Mouse (Mus musculus): Measurements from ENCODE around the gene Capns1. TPM values are rescaled to one million over a fixed set of nuclear protein-coding genes. Genes with fewer than 3 reads are reported as not detected.

Capns1 gene
- total RNA-seq, 1 experiment: 164 TPM

DNA sequence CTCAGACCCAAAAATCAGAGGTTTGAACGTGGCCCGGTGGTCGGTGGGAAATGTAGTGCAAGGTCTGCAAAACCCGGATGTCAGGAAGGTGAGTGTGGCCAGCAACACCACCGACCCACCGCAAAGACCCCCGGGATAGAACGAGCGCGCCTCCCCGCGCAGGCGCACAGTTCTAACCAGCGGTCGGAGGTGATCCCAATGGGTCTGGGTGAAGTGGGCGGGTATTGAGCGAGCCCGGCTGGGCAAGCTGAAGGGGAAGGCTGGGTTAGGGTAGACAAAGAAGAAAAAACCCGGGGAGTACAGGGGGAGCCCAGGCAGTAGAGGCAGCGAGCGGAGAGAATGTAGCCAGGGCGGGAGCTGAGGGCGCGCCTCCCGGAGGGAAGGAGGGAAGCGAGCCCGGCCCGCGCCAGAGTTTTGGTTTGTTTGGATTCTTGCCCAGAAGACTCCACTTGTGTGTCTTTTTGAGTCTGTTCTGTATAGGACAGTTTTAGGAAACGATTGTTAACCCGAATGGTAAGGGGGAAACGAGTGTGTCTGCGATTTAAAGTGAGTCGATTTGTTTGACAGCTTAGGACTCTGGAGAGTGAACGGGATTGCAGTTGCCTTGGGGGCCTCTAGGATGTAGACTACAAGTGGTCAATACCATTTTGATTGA, 54.9 kb downstream of the Capns1 start:
- TF ChIP-seq ZC3H11A (IDR thresholded peaks at IDR 0.05; ENCODE audit: borderline replicate concordance, low read depth, low read length) (no peak), HCFC1 (IDR thresholded peaks at IDR 0.05; ENCODE audit: borderline replicate concordance, insufficient read depth, low read length) (peak; percentile 86), MAFK (IDR thresholded peaks at IDR 0.05; ENCODE audit: insufficient read depth, low read depth, low read length) (no peak), ZNF384 (IDR thresholded peaks at IDR 0.05; ENCODE audit: low read depth, low read length) (no peak), CHD2 (IDR thresholded peaks at IDR 0.05; ENCODE audit: low read depth, low read length) (no peak)
- Histone ChIP-seq H3K4me3 (ENCODE audit: insufficient read depth in 1 of 2, low read depth in 1 of 2, low read length in 2 of 2, poor library complexity in 1 of 2, severe bottlenecking in 1 of 2) (peak overlapping the region; percentile 66 to 71), H3K36me3 (ENCODE audit: control insufficient read depth, insufficient read depth, low read length, poor library complexity, severe bottlenecking) (no peaks in the 10 kb centered on the region), H3K4me1 (ENCODE audit: control insufficient read depth in 2 of 2, insufficient read depth in 2 of 2, low read length in 2 of 2, poor library complexity in 1 of 2) (no peaks in the 10 kb centered on the region), H3K27ac (ENCODE audit: insufficient read depth, low read depth, low read length, poor library complexity, severe bottlenecking) (no peak overlapping the region), H3K9ac (ENCODE audit: insufficient read depth, low read depth, low read length, poor library complexity, severe bottlenecking) (peak overlapping the region; percentile 79), H3K9me3 (ENCODE audit: control insufficient read depth, insufficient read depth, low read depth, low read length) (no peaks in the 10 kb centered on the region)
- in situ Hi-C loops (cut with MboI; ENCODE audit: low sequenced_read_pairs in 2 of 2, unreplicated experiment in 2 of 2): no loop called here
- DNase-seq (ENCODE audit: low read depth, low spot score): peak; percentile 74

DNA sequence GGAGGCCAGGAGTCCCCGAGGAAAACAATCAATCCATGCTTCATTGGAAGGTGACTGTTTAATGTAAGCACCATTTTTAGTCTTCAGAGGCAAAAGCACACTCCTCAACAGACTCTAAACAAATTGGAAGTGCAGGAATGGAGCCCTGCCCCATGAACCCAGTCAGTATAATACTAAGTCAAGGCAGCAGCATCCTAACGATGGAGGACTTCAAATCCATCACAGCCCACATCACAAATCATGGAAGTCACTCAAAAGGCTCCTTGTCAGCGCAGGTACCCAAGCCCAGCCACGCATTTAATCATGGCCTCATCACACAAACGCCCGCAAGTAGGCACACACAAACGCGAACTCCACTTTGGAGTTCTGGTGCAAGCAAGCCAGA, 55.4 kb downstream of the Capns1 start:
- TF ChIP-seq ZC3H11A (IDR thresholded peaks at IDR 0.05; ENCODE audit: borderline replicate concordance, low read depth, low read length): no peak
- TF ChIP-seq CHD2 (IDR thresholded peaks at IDR 0.05; ENCODE audit: low read depth, low read length): no peak
- TF ChIP-seq MAFK (IDR thresholded peaks at IDR 0.05; ENCODE audit: insufficient read depth, low read depth, low read length): no peak
- TF ChIP-seq ZNF384 (IDR thresholded peaks at IDR 0.05; ENCODE audit: low read depth, low read length): no peak
- no peak for TF ChIP-seq HCFC1 (IDR thresholded peaks at IDR 0.05; ENCODE audit: borderline replicate concordance, insufficient read depth, low read length)
- Histone ChIP-seq H3K9me3 (ENCODE audit: control insufficient read depth, insufficient read depth, low read depth, low read length) (no peaks in the 10 kb centered on the region), H3K9ac (ENCODE audit: insufficient read depth, low read depth, low read length, poor library complexity, severe bottlenecking) (peak overlapping the region; percentile 75; the same call in 1 of the 2 replicates), H3K27ac (ENCODE audit: insufficient read depth, low read depth, low read length, poor library complexity, severe bottlenecking) (no peak overlapping the region), H3K4me1 (ENCODE audit: control insufficient read depth in 2 of 2, insufficient read depth in 2 of 2, low read length in 2 of 2, poor library complexity in 1 of 2) (no peaks in the 10 kb centered on the region), H3K4me3 (ENCODE audit: insufficient read depth in 1 of 2, low read depth in 1 of 2, low read length in 2 of 2, poor library complexity in 1 of 2, severe bottlenecking in 1 of 2) (peak overlapping the region; percentile 66 to 71), H3K36me3 (ENCODE audit: control insufficient read depth, insufficient read depth, low read length, poor library complexity, severe bottlenecking) (no peaks in the 10 kb centered on the region)
- DNase-seq (ENCODE audit: low read depth, low spot score): no peak
- in situ Hi-C loops (cut with MboI; ENCODE audit: low sequenced_read_pairs in 2 of 2, unreplicated experiment in 2 of 2): no loop called here

Other genes starting within 250 kb of the Capns1 start
- 11.7 and 24.1 TPM in 2 replicates for gene Zfp74, start 244.7 kb downstream of the Capns1 start, total RNA-seq (2012; rRNA removed)
- gene Zfp568, start 214.9 kb downstream of the Capns1 start, total RNA-seq (2012; rRNA removed): 120 and 126 TPM in 2 replicates
- 2.1 and 3.3 TPM in 2 replicates for gene Zfp14, start 147.4 kb downstream of the Capns1 start, total RNA-seq (2012; rRNA removed)
- 5.8 and 7.3 TPM in 2 replicates for gene Zfp82, start 125.9 kb downstream of the Capns1 start, total RNA-seq (2012; rRNA removed)
- gene Gm26920, start 108.4 kb downstream of the Capns1 start, total RNA-seq (2012; rRNA removed): 0.26 and 0.71 TPM in 2 replicates
- gene Zfp566, start 108.3 kb downstream of the Capns1 start, total RNA-seq (2012; rRNA removed): 13.1 and 16.3 TPM in 2 replicates
- 33.5 and 40.4 TPM in 2 replicates for gene Zfp260, start 104.0 kb downstream of the Capns1 start, total RNA-seq (2012; rRNA removed)
- 5.3 and 5.7 TPM in 2 replicates for gene Zfp382, start 76.9 kb downstream of the Capns1 start, total RNA-seq (2012; rRNA removed)
- 35.0 and 37.9 TPM in 2 replicates for gene Zfp146, start 29.1 kb downstream of the Capns1 start, total RNA-seq (2012; rRNA removed)
- 54.8 and 57.8 TPM in 2 replicates for gene Cox7a1, start 14.7 kb downstream of the Capns1 start, total RNA-seq (2012; rRNA removed)
- gene Polr2i, start 33.1 kb upstream of the Capns1 start, total RNA-seq (2012; rRNA removed): 209 and 309 TPM in 2 replicates
- 158 and 173 TPM in 2 replicates for gene Tbcb, start 33.5 kb upstream of the Capns1 start, total RNA-seq (2012; rRNA removed)
- not detected in 2 replicates for gene Ovol3, start 36.9 kb upstream of the Capns1 start, total RNA-seq (2012; rRNA removed)
- 1.2 and 2.7 TPM in 2 replicates for gene Thap8, start 81.3 kb upstream of the Capns1 start, total RNA-seq (2012; rRNA removed)
- gene Wdr62, start 81.6 kb upstream of the Capns1 start, total RNA-seq (2012; rRNA removed): 21.6 and 30.5 TPM in 2 replicates
- 4.4 and 5.4 TPM in 2 replicates for gene Clip3, start 92.9 kb upstream of the Capns1 start, total RNA-seq (2012; rRNA removed)
- 24.5 and 37.8 TPM in 2 replicates for gene Alkbh6, start 109.9 kb upstream of the Capns1 start, total RNA-seq (2012; rRNA removed)
- gene Syne4, start 116.0 kb upstream of the Capns1 start, total RNA-seq (2012; rRNA removed): 14.5 and 25.5 TPM in 2 replicates
- gene E130208F15Rik, start 122.9 kb upstream of the Capns1 start, total RNA-seq (2012; rRNA removed): 1.9 and 3.3 TPM in 2 replicates
- gene Sdhaf1, start 125.1 kb upstream of the Capns1 start, total RNA-seq (2012; rRNA removed): 6.6 and 8.5 TPM in 2 replicates
- gene Lrfn3, start 164.0 kb upstream of the Capns1 start, total RNA-seq (2012; rRNA removed): 2.6 and 4.4 TPM in 2 replicates
- not detected in 2 replicates for gene Tyrobp, start 214.9 kb upstream of the Capns1 start, total RNA-seq (2012; rRNA removed)
- gene Hcst, start 221.0 kb upstream of the Capns1 start, total RNA-seq (2012; rRNA removed): not detected in 2 replicates
- gene Nfkbid, start 222.9 kb upstream of the Capns1 start, total RNA-seq (2012; rRNA removed): 4.2 and 8.2 TPM in 2 replicates
- gene Aplp1, start 246.7 kb upstream of the Capns1 start, total RNA-seq (2012; rRNA removed): 36.9 and 63.7 TPM in 2 replicates

Measured in ES-E14 (cell line).